Mouse (Mus musculus): Measurements from ENCODE around the gene Cdv3.

The Cdv3 gene

DNA sequence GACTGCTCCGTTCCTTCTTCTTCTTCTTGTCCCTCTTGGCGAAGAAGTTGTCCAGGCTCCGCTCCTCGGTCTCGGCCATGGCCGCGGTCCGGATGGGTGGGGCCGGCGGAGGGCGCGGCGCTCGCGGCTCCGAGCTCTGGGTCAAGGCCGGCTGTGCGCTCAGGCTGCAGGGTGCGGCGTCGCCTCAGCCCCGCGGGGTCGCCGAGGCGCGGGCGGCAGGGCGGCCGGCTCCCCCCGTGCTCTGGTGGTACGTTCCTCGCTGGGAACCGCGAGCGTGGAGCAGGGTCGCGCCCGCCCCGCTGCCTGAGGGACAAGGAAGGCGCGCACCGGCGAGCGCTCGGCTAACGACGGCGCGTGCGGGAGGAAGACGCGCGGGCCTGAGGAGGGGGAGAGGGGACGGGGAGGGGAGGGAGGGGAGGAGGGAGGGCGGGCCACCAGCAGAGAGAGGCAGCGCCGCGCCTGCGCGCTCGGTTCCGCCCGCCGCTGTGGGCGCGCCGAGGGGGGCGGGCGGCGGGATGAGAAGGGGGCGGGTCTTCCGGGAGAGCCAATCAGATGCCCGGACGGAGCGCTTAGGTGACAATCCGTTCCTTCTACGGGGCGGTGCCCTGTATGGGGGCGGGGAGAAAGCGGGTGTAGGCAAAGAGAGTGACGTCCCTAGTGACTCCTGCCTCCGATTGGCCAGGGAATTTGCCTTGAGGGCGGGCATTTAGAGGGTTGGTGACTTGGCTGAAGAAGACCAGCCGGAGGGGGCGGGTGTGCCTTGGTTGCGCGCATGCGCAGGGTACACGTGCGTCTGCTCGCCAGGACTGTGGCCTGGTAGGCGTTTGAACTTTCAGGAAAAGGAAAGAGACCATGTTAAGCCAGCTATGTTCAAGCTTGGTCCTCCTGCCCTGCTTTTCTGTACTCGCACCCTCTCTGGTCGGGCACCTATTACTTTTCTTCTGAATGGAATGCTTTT lies at the start of gene Cdv3:
TSS of gene Cdv3 (minus strand) at position 551 of the 958 bp plus-strand sequence.
- peak; percentile 93 for DNase-seq (ENCODE audit: low spot score)

- DNase-seq (ENCODE audit: low spot score): no peak
Observed at GRCm38 (mm10) chr9:103413457-103413856, 47.8 kb upstream of the Cdv3 start.

GRCm38 (mm10) chr9:103409119-103409518 lies 43.5 kb upstream of the Cdv3 start:
- no peak for DNase-seq (ENCODE audit: low spot score)

DNA sequence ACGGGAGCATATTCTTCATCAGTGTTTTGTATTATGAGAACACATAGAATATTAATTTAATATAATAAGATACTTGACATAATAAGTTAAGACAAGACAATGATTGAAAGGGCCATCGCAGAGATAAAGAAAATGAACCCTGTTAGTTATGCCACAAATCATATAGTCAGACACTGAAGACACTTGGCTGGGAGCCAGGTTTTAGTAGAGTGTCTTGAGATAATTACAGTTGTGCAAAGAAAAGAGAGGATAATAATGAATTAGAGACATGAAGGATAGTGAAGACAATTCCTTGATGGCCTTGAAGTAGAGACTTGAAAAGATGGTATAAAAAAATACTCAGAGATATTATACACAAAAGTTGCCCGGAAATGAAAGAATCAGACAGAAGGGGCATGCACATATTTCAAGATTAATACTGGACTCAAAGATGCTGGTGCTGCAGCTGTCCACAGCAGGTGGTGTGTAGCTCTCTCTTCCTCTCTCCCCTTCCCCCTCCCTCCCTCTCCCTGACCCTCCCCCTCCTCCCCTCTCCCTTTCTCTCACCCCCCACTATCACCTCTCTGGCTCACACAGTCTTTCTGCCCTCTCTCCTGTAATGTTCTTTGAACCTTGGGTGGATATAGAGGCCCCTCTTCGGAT lies 42.6 kb upstream of the Cdv3 start:
- no peak for DNase-seq (ENCODE audit: low spot score)

DNA sequence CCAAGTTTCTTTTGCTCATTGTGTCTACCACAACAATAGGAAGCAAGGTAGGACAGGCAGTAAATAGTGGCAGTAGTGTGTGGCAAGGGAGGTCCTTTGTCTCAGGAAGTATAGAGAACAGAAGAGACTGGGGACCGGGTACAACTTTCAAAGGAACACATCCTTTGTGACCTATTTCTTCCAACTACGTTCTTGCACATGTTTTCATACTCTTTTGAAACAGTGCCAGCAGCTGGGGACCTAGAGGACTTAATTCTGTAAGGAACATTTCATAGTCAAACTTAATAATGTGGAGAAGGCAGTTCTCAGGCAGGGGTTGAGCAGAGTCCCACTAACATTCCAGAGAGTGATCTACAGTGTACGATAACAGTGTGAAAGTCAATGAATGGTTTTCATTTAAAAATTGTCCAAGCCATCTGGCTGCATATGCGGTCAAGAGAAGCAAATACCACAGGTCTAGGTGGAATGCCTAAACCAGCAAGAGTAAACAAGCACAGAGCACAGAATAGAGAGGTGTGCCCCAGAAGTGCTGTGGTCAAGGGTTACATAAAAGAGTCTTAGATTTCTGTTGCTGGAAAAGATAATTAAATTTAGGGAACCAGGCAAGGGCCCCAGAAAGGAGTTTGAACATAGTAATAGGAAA lies 37.8 kb upstream of the Cdv3 start:
- no peak for DNase-seq (ENCODE audit: low spot score)

- DNase-seq (ENCODE audit: low spot score): no peak
Observed at GRCm38 (mm10) chr9:103398509-103399157, 33.0 kb upstream of the Cdv3 start.

- no peak for DNase-seq (ENCODE audit: low spot score)
Observed at GRCm38 (mm10) chr9:103393256-103393655, 27.6 kb upstream of the Cdv3 start.

DNA sequence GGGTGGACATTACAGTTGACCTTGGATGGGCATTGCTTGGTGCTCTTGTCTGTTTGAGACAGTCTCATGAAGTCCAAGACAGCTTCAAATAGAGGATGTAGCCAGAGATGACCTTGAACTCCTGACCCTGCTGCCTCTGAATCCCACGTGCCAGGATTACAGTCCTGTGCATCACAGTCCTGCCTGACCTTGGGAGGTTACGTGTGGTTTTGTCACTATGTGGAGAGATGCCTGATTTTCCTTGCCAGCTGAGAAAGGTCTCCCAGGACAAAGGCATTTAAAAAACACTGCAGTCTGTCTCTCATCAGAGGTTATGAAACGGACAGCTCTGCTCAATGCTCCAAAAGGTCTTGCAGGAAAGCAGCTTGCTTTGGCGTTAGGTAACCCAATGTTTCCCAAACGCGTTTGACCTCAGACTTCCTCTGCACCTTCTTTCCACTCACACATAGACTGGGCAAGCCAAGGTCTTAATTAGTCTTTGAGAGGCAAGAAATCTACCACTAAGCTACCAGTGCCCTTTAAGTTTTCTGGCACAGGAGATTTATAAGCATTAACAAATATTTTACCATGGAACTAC lies 26.2 kb upstream of the Cdv3 start:
- no peak for DNase-seq (ENCODE audit: low spot score)

GRCm38 (mm10) chr9:103389261-103389660 lies 23.6 kb upstream of the Cdv3 start:
- DNase-seq (ENCODE audit: low spot score): no peak

DNA sequence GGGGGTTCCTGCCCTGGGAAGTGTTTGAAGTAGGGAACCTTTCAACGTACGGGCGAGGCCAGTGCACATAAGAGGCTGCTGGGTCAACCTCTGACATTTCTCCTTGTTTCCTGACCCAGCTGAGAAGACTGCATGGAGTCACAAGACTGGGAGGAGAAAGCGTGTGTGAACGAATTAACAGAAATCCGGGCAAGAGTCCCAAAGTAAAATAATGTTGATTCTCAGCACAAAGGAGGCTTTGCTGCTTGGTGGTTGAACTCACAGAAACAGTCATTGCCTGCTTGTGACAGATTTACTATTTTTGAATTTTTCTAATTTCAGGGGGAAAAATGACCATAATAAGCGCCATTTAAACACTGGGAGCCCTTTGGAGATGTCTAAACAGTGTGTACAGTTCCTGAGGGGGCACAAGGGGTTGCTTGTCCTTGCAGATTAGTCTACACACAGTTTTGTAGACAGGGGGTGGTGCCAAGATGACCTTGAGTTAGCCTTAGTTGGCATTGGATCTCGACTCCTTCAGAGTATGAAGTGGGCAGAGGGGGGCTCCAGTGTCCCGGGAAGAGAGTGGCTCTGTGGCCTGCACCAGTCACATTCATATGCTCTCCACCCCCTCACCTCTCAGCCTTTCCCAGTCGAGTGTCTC lies 21.5 kb upstream of the Cdv3 start:
- no peak for DNase-seq (ENCODE audit: low spot score)

- DNase-seq (ENCODE audit: low spot score): no peak
Observed at GRCm38 (mm10) chr9:103386573-103386972, 20.9 kb upstream of the Cdv3 start.

GRCm38 (mm10) chr9:103385600-103385999 lies 20.0 kb upstream of the Cdv3 start:
- no peak for DNase-seq (ENCODE audit: low spot score)

GRCm38 (mm10) chr9:103384141-103384796 lies 18.6 kb upstream of the Cdv3 start:
- DNase-seq (ENCODE audit: low spot score): no peak

DNA sequence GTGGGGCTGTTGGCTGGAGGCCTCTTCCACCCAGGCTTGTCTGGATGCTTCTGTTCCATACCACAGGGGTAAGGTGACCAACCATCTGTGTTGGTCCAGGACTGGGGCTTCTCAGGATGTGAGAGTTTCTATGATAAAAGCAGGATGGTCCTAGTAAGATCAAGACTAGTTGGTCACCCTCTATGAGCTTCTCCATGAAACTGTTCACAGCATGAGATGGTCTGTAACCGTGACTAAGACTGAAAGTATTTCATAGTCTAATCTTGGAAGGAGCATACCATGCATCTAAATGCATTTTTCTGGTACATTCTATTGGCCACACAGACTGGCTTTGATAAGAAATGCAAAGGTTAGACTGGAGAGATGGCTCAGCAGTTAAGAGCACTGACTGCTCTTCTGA lies 17.9 kb upstream of the Cdv3 start:
- DNase-seq (ENCODE audit: low spot score): no peak

DNA sequence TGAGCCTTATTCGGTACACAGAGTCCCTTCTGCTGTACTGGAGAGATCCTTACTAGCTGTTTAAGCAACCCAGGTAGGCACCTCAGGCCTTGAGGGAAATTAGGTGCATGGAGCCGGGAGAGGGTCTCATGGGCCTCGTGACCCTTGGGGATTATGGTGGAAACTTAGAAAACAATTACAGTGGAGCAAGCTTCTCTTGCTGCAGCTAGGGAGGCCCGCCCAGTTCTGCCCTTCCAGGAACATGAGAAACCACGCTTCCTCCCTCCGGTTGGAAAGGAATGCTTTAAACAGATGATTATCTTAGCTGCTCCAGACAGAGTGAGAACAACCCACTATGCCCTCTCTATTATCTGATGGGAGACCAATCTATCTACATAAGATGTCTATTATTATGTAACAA lies 17.3 kb upstream of the Cdv3 start:
- DNase-seq (ENCODE audit: low spot score): no peak

DNA sequence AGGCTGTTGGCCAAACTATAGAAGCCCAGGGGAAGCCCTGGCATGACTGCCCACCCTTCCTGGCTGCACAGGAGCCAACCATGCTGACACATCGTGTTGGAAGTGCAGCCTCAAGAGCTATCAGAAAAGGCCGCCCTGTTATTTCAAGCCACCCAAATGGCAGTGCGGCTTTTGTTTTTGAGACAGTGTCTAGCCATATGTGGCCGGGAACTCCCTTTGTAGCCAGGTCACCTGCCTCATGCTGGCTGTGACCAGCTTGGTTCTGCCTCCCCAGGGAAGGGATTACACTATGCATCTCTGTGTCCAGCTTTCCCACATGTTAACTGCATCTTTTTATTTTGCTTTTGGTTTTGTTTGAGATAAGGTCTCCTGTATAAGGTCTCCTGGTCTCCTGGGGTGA lies 14.9 kb upstream of the Cdv3 start:
- no peak for DNase-seq (ENCODE audit: low spot score)

GRCm38 (mm10) chr9:103379199-103379598 lies 13.6 kb upstream of the Cdv3 start:
- no peak for DNase-seq (ENCODE audit: low spot score)

GRCm38 (mm10) chr9:103378686-103379085 lies 13.0 kb upstream of the Cdv3 start:
- DNase-seq (ENCODE audit: low spot score): no peak

DNA sequence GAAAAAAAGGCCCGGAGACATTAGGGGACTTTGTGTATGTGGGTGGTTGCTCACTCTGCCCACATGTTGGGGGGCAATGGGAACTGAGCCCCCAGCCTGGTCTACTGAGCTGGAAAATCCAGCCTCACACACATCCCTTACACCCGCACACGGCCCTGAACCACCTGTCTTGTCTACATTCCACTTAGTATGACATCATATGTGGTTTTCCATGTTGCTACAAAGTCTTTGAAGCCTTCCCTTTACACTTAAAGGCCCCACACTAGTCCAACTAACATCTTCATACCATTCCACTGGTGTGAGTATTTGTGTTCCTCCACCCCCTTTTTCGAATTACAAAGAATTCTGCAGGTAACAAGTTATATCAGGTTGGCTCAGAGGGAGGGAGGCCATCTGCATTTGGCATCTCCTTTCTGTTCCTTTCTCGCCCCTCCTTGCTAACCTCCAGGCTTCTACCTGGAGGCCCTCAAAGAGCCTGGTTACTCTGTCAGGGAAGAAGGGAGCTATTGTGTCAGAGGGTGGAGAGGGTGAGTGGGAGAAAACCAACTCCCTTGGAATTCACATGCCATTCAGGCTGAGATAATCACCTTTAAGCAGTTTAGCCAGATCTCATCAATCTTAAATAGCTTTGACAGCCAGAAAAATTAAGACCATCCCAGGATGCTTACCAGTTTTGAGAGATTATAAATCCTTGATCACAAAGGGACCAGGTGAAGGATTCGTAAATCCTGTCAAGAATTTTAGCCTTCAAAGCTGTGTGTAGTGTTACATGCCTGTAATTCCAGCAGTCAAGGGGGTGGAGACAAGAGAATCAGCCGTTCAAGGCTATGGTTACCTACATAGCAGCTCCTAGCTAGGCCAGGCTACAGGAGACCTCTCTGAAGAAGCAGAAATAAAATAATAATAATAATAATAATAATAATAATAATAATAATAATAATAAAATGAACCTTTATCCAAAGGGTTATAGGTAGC lies 11.0 kb upstream of the Cdv3 start:
- DNase-seq (ENCODE audit: low spot score): no peak
